Mouse (Mus musculus): ENCODE results near the gene Pkd1l3.

Pkd1l3 gene

GRCm38 (mm10) chr8:109705320-109706075, 91.2 kb downstream of the Pkd1l3 start, which contains the start of gene Zfp821:
Gene Zfp821, plus strand, starts transcription at chr8:109705546.
- peak; percentile 97 for DNase-seq

- peak; percentile 63 for DNase-seq
Observed at GRCm38 (mm10) chr8:109706076-109706873, 92.0 kb downstream of the Pkd1l3 start.

GRCm38 (mm10) chr8:109706874-109707237, 92.5 kb downstream of the Pkd1l3 start:
- DNase-seq = peak; percentile 76

GRCm38 (mm10) chr8:109707921-109708320, 93.6 kb downstream of the Pkd1l3 start:
- no peak for DNase-seq

GRCm38 (mm10) chr8:109712521-109712920, 98.2 kb downstream of the Pkd1l3 start:
- DNase-seq = no peak

GRCm38 (mm10) chr8:109714961-109715360, 100.6 kb downstream of the Pkd1l3 start:
- DNase-seq = no peak
